Mouse (Mus musculus) ovary, adult 18-20 months (tissue): ENCODE results near the gene Gm20854.
"Not testable (repeated sequence)": the region's sequence is repeated elsewhere in the genome, so short reads cannot be mapped to it uniquely, and the experiment has no call there.

ENCODE experiments used
- DNase-seq: peaks from one replicate; pipeline ENCODE4 v3.0.0; 2022; ENCODE audit warnings: low spot score, mixed read lengths

Gene Gm20854

GRCm38 (mm10) chrY:85530808-85531207 lies at the start of gene Gm20854:
TSS of gene Gm20854 (minus strand) at chrY:85530908.
- DNase-seq = not testable (repeated sequence)
